Mouse (Mus musculus): ENCODE results near the gene Fam186b. TPM values are rescaled to one million over a fixed set of nuclear protein-coding genes. Genes with fewer than 3 reads are reported as not detected.
A peak's percentile ranks its signal among the peaks of the same experiment; 100 is the strongest.

Fam186b gene
- polyA plus RNA-seq, 1 experiment: 0.06 TPM

- Histone ChIP-seq H3K27me3 (ENCODE audit: control insufficient read depth, insufficient read depth, insufficient read length) (no peaks in the 10 kb centered on the region), H3K79me2 (ENCODE audit: control insufficient read depth, insufficient read depth) (peaks cover 28% of the 10 kb centered on the region), H3K4me2 (ENCODE audit: low read depth) (peak overlapping the region; percentile 70), H3ac (ENCODE audit: control insufficient read depth, insufficient read length) (no peak overlapping the region), H3K4me3 (no peak overlapping the region), H3K36me3 (ENCODE audit: control insufficient read depth, insufficient read depth) (peaks cover 38% of the 10 kb centered on the region)
- no peak for TF ChIP-seq POLR2A (IDR thresholded peaks at IDR 0.05; ENCODE audit: insufficient read length, low read depth)
- TF ChIP-seq TCF12 (IDR thresholded peaks at IDR 0.05; ENCODE audit: insufficient read depth, poor library complexity, severe bottlenecking): no peak
- no peak for TF ChIP-seq MYOD1 (IDR thresholded peaks at IDR 0.05; ENCODE audit: control insufficient read depth in 1 of 3, insufficient read length in 2 of 3, low read depth in 2 of 3)
- no peak for TF ChIP-seq SRF (IDR thresholded peaks at IDR 0.05; ENCODE audit: control insufficient read depth, insufficient read length, low read depth)
- no peak for TF ChIP-seq REST (IDR thresholded peaks at IDR 0.05; ENCODE audit: insufficient read depth, insufficient read length)
- no peak for TF ChIP-seq TCF3 (IDR thresholded peaks at IDR 0.05; ENCODE audit: insufficient read length, low read depth)
- no peak for TF ChIP-seq MAX (IDR thresholded peaks at IDR 0.05; ENCODE audit: low read depth)
- TF ChIP-seq E2F4 (IDR thresholded peaks at IDR 0.05; ENCODE audit: insufficient read depth): no peak
- no peak for TF ChIP-seq POLR2AphosphoS2 (IDR thresholded peaks at IDR 0.05; ENCODE audit: insufficient read length, low read depth)
- TF ChIP-seq USF1 (IDR thresholded peaks at IDR 0.05; ENCODE audit: low read depth): no peak
- TF ChIP-seq MYOG (IDR thresholded peaks at IDR 0.05; ENCODE audit: control insufficient read depth in 1 of 3, insufficient read depth in 1 of 3, insufficient read length in 2 of 3, low read depth in 2 of 3): no peak
- TF ChIP-seq CEBPB (IDR thresholded peaks at IDR 0.05; ENCODE audit: insufficient read depth, poor library complexity, severe bottlenecking): no peak
Measured at GRCm38 (mm10) chr15:99332111-99332510, 36.4 kb upstream of the Fam186b start.

GRCm38 (mm10) chr15:99331341-99331740 is 35.7 kb upstream of the Fam186b start:
- H3K36me3 ChIP-seq (ENCODE audit: control insufficient read depth, insufficient read depth): peaks cover 46% of the 10 kb centered on the region
- TF ChIP-seq TCF12 (IDR thresholded peaks at IDR 0.05; ENCODE audit: insufficient read depth, poor library complexity, severe bottlenecking) (no peak), MYOG (IDR thresholded peaks at IDR 0.05; ENCODE audit: control insufficient read depth in 1 of 3, insufficient read depth in 1 of 3, insufficient read length in 2 of 3, low read depth in 2 of 3) (no peak), MAX (IDR thresholded peaks at IDR 0.05; ENCODE audit: low read depth) (no peak), MYOD1 (IDR thresholded peaks at IDR 0.05; ENCODE audit: control insufficient read depth in 1 of 3, insufficient read length in 2 of 3, low read depth in 2 of 3) (no peak), E2F4 (IDR thresholded peaks at IDR 0.05; ENCODE audit: insufficient read depth) (no peak), USF1 (IDR thresholded peaks at IDR 0.05; ENCODE audit: low read depth) (no peak), CEBPB (IDR thresholded peaks at IDR 0.05; ENCODE audit: insufficient read depth, poor library complexity, severe bottlenecking) (no peak), SRF (IDR thresholded peaks at IDR 0.05; ENCODE audit: control insufficient read depth, insufficient read length, low read depth) (no peak), POLR2A (IDR thresholded peaks at IDR 0.05; ENCODE audit: insufficient read length, low read depth) (no peak), REST (IDR thresholded peaks at IDR 0.05; ENCODE audit: insufficient read depth, insufficient read length) (no peak), TCF3 (IDR thresholded peaks at IDR 0.05; ENCODE audit: insufficient read length, low read depth) (no peak), POLR2AphosphoS2 (IDR thresholded peaks at IDR 0.05; ENCODE audit: insufficient read length, low read depth) (no peak)
- H3K79me2 ChIP-seq (ENCODE audit: control insufficient read depth, insufficient read depth): peaks cover 21% of the 10 kb centered on the region

GRCm38 (mm10) chr15:99330324-99330723 is 34.6 kb upstream of the Fam186b start:
- Histone ChIP-seq H3ac (ENCODE audit: control insufficient read depth, insufficient read length) (no peak overlapping the region), H3K4me2 (ENCODE audit: low read depth) (no peak overlapping the region), H3K27me3 (ENCODE audit: control insufficient read depth, insufficient read depth, insufficient read length) (no peaks in the 10 kb centered on the region), H3K79me2 (ENCODE audit: control insufficient read depth, insufficient read depth) (peaks cover 10% of the 10 kb centered on the region), H3K4me3 (no peak overlapping the region), H3K36me3 (ENCODE audit: control insufficient read depth, insufficient read depth) (peaks cover 52% of the 10 kb centered on the region)
- no peak for TF ChIP-seq POLR2AphosphoS2 (IDR thresholded peaks at IDR 0.05; ENCODE audit: insufficient read length, low read depth)
- TF ChIP-seq MYOD1 (IDR thresholded peaks at IDR 0.05; ENCODE audit: control insufficient read depth in 1 of 3, insufficient read length in 2 of 3, low read depth in 2 of 3): no peak
- no peak for TF ChIP-seq E2F4 (IDR thresholded peaks at IDR 0.05; ENCODE audit: insufficient read depth)
- TF ChIP-seq SRF (IDR thresholded peaks at IDR 0.05; ENCODE audit: control insufficient read depth, insufficient read length, low read depth): no peak
- TF ChIP-seq USF1 (IDR thresholded peaks at IDR 0.05; ENCODE audit: low read depth): no peak
- no peak for TF ChIP-seq REST (IDR thresholded peaks at IDR 0.05; ENCODE audit: insufficient read depth, insufficient read length)
- no peak for TF ChIP-seq TCF12 (IDR thresholded peaks at IDR 0.05; ENCODE audit: insufficient read depth, poor library complexity, severe bottlenecking)
- no peak for TF ChIP-seq POLR2A (IDR thresholded peaks at IDR 0.05; ENCODE audit: insufficient read length, low read depth)

More at GRCm38 (mm10) chr15:99331341-99331740, 35.7 kb upstream of the Fam186b start:
- Histone ChIP-seq H3K4me3 (no peak overlapping the region), H3K4me2 (ENCODE audit: low read depth) (no peak overlapping the region), H3K27me3 (ENCODE audit: control insufficient read depth, insufficient read depth, insufficient read length) (no peaks in the 10 kb centered on the region), H3ac (ENCODE audit: control insufficient read depth, insufficient read length) (no peak overlapping the region)

- H3ac ChIP-seq (ENCODE audit: control insufficient read depth, insufficient read length): no peak overlapping the region
Measured at GRCm38 (mm10) chr15:99328011-99328410, 32.3 kb upstream of the Fam186b start.

GRCm38 (mm10) chr15:99326959-99327358 is 31.3 kb upstream of the Fam186b start:
- TF ChIP-seq POLR2AphosphoS2 (IDR thresholded peaks at IDR 0.05; ENCODE audit: insufficient read length, low read depth) (no peak), MYOG (IDR thresholded peaks at IDR 0.05; ENCODE audit: control insufficient read depth in 1 of 3, insufficient read depth in 1 of 3, insufficient read length in 2 of 3, low read depth in 2 of 3) (no peak), E2F4 (IDR thresholded peaks at IDR 0.05; ENCODE audit: insufficient read depth) (no peak), TCF12 (IDR thresholded peaks at IDR 0.05; ENCODE audit: insufficient read depth, poor library complexity, severe bottlenecking) (no peak), POLR2A (IDR thresholded peaks at IDR 0.05; ENCODE audit: insufficient read length, low read depth) (no peak), MYOD1 (IDR thresholded peaks at IDR 0.05; ENCODE audit: control insufficient read depth in 1 of 3, insufficient read length in 2 of 3, low read depth in 2 of 3) (no peak), MAX (IDR thresholded peaks at IDR 0.05; ENCODE audit: low read depth) (no peak), CEBPB (IDR thresholded peaks at IDR 0.05; ENCODE audit: insufficient read depth, poor library complexity, severe bottlenecking) (no peak), USF1 (IDR thresholded peaks at IDR 0.05; ENCODE audit: low read depth) (no peak), SRF (IDR thresholded peaks at IDR 0.05; ENCODE audit: control insufficient read depth, insufficient read length, low read depth) (no peak), REST (IDR thresholded peaks at IDR 0.05; ENCODE audit: insufficient read depth, insufficient read length) (no peak), TCF3 (IDR thresholded peaks at IDR 0.05; ENCODE audit: insufficient read length, low read depth) (no peak)
- Histone ChIP-seq H3K4me2 (ENCODE audit: low read depth) (no peak overlapping the region), H3K79me2 (ENCODE audit: control insufficient read depth, insufficient read depth) (peaks cover 4% of the 10 kb centered on the region), H3ac (ENCODE audit: control insufficient read depth, insufficient read length) (no peak overlapping the region), H3K4me3 (no peak overlapping the region), H3K27me3 (ENCODE audit: control insufficient read depth, insufficient read depth, insufficient read length) (no peaks in the 10 kb centered on the region), H3K36me3 (ENCODE audit: control insufficient read depth, insufficient read depth) (peaks cover 85% of the 10 kb centered on the region)

More at GRCm38 (mm10) chr15:99328011-99328410, 32.3 kb upstream of the Fam186b start:
- H3K4me2 ChIP-seq (ENCODE audit: low read depth): no peak overlapping the region
- H3K27me3 ChIP-seq (ENCODE audit: control insufficient read depth, insufficient read depth, insufficient read length): no peaks in the 10 kb centered on the region
- peak; percentile 25 for TF ChIP-seq POLR2AphosphoS2 (IDR thresholded peaks at IDR 0.05; ENCODE audit: insufficient read length, low read depth)
- TF ChIP-seq MYOG (IDR thresholded peaks at IDR 0.05; ENCODE audit: control insufficient read depth in 1 of 3, insufficient read depth in 1 of 3, insufficient read length in 2 of 3, low read depth in 2 of 3): no peak
- peaks cover 10% of the 10 kb centered on the region for H3K79me2 ChIP-seq (ENCODE audit: control insufficient read depth, insufficient read depth)
- peaks cover 75% of the 10 kb centered on the region for H3K36me3 ChIP-seq (ENCODE audit: control insufficient read depth, insufficient read depth)
- H3K4me3 ChIP-seq: no peak overlapping the region
